Mouse (Mus musculus): ENCODE measurements around the gene Wdfy3. TPM values are rescaled to one million over a fixed set of nuclear protein-coding genes. Genes with fewer than 3 reads are reported as not detected.

Wdfy3 gene
- polyA plus RNA-seq, 1 experiment from 2014 or later: 15.3 TPM

DNA sequence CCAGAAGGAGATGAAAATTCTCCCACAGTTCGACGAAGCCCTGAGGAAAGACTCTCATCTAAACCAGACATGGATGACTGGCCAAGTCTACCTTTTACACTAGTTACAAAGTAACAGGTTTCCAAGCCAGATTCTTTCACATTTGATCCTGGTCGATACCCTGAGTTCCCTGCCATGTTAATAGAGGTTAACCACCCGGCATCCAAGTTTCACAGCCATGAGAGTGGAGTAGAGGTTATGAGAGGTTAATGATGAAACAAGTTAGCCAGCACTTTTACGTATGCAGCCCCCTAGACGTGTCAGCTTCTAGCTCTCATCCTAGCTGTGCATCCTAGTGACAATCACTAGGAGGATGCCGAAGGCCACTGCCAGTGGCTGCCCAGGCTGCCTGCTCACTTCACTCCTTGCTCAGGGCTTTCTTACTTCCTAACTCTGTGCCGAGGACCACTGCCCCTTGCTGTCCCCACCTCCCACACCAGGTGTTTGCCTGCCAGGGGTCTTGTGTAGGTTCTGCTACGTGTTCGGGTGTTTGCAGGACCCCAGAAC, 210.8 kb downstream of the Wdfy3 start:
- WGBS: 89% methylated on average over 10 of the region's 10 CpGs

DNA sequence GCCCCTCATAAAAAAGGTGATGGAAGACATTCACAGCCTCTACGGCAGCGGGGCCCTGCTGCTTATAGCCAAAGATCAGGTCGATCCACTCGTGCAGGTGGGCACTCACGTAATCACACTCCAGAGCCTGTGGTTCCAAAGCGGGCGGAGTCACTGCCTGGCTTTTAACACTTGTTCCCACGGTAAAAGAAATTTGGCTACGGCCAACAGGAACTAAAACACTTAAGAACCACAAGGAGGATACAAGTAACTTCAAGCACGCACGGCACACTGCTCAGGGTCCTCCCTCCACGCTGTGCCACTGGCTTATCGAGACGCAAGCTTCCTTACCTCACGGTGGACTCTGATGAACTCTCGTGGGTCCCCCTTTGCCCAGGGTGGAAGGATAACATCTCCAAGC, 214.2 kb downstream of the Wdfy3 start:
- H3K36me3 ChIP-seq (ENCODE audit: control insufficient read depth, insufficient read depth, low read length): peaks cover 88% of the 10 kb centered on the region
- ATAC-seq (no peak), DNase-seq (ENCODE audit: low spot score) (no peak)
- no peak overlapping the region for H3K4me2 ChIP-seq (ENCODE audit: low read length)
- H3K27me3 ChIP-seq (replicated peaks; ENCODE audit: control insufficient read depth, insufficient read depth, low read length): no peaks in the 10 kb centered on the region
- WGBS: 97% methylated on average over 16 of the region's 16 CpGs
- no peak overlapping the region for H3K9ac ChIP-seq (ENCODE audit: low read length)
- H3K4me1 ChIP-seq (ENCODE audit: control insufficient read depth, insufficient read depth, low read length): no peaks in the 10 kb centered on the region
- H3K27ac ChIP-seq (ENCODE audit: low read depth, low read length): no peak overlapping the region
- no peak overlapping the region for H3K4me3 ChIP-seq (ENCODE audit: low read depth, low read length)
- no peaks in the 10 kb centered on the region for H3K9me3 ChIP-seq (replicated peaks; ENCODE audit: control insufficient read depth, low read length)

More for the DNA sequence above, 210.8 kb downstream of the Wdfy3 start:
- ATAC-seq (no peak), DNase-seq (ENCODE audit: low spot score) (no peak)
- H3K4me1 ChIP-seq (ENCODE audit: control insufficient read depth, insufficient read depth, low read length): no peaks in the 10 kb centered on the region
- no peak overlapping the region for H3K9ac ChIP-seq (ENCODE audit: low read length)
- H3K27me3 ChIP-seq (replicated peaks; ENCODE audit: control insufficient read depth, insufficient read depth, low read length): no peaks in the 10 kb centered on the region
- no peak overlapping the region for H3K4me2 ChIP-seq (ENCODE audit: low read length)
- no peaks in the 10 kb centered on the region for H3K9me3 ChIP-seq (replicated peaks; ENCODE audit: control insufficient read depth, low read length)
- no peak overlapping the region for H3K27ac ChIP-seq (ENCODE audit: low read depth, low read length)
- H3K4me3 ChIP-seq (ENCODE audit: low read depth, low read length): no peak overlapping the region
- H3K36me3 ChIP-seq (ENCODE audit: control insufficient read depth, insufficient read depth, low read length): peaks cover 87% of the 10 kb centered on the region

DNA sequence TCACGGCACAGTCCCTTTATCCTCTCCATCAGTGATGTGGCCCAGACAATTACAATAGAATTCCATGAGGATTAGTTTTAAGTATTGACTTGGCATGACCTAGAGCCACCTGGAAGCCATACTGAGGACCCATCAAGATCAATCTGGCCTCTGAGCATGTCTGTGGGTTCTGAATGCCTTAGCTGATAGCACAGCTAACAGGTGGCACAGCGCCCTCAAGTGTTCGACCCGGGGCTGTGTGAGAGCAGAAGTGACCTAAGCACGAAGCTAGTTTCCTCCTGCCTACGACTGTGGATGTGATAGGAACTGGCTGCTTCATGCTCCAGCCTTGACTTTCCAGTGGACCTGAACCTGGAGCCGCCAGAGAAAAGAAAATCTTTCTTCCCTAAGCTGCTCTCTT, 215.1 kb downstream of the Wdfy3 start:
- no peaks in the 10 kb centered on the region for H3K4me1 ChIP-seq (ENCODE audit: control insufficient read depth, insufficient read depth, low read length)
- no peak overlapping the region for H3K4me3 ChIP-seq (ENCODE audit: low read depth, low read length)
- 87% methylated on average over 7 of the region's 7 CpGs for WGBS
- no peak for ATAC-seq
- no peak overlapping the region for H3K9ac ChIP-seq (ENCODE audit: low read length)
- no peaks in the 10 kb centered on the region for H3K9me3 ChIP-seq (replicated peaks; ENCODE audit: control insufficient read depth, low read length)
- peaks cover 92% of the 10 kb centered on the region for H3K36me3 ChIP-seq (ENCODE audit: control insufficient read depth, insufficient read depth, low read length)
- no peak overlapping the region for H3K4me2 ChIP-seq (ENCODE audit: low read length)
- no peaks in the 10 kb centered on the region for H3K27me3 ChIP-seq (replicated peaks; ENCODE audit: control insufficient read depth, insufficient read depth, low read length)
- no peak for DNase-seq (ENCODE audit: low spot score)
- H3K27ac ChIP-seq (ENCODE audit: low read depth, low read length): no peak overlapping the region

DNA sequence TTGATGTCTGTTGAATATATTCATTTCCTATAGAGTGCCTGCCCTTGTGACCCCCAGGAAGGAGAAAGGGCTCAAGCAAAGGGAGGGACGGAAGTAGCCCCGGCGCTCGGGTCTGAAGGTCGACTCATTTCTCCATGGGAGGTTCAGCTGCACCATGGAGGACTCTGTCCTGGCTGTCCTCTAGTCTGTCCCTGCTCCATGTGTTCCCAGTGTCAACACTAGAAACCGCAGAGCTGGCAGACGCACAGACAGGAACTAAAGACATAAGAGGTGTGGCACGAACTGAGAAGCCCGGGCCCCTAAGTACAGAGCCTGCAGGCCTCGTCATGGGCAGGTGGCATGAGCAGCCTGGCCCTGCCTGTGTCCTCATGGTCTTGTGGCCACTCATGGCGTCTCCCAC, 215.6 kb downstream of the Wdfy3 start:
- DNase-seq (ENCODE audit: low spot score) (no peak), ATAC-seq (no peak)
- peaks cover 92% of the 10 kb centered on the region for H3K36me3 ChIP-seq (ENCODE audit: control insufficient read depth, insufficient read depth, low read length)
- no peak overlapping the region for H3K4me3 ChIP-seq (ENCODE audit: low read depth, low read length)
- H3K27me3 ChIP-seq (replicated peaks; ENCODE audit: control insufficient read depth, insufficient read depth, low read length): no peaks in the 10 kb centered on the region
- 94% methylated on average over 11 of the region's 11 CpGs for WGBS
- no peak overlapping the region for H3K9ac ChIP-seq (ENCODE audit: low read length)
- no peak overlapping the region for H3K27ac ChIP-seq (ENCODE audit: low read depth, low read length)
- H3K4me2 ChIP-seq (ENCODE audit: low read length): no peak overlapping the region
- no peaks in the 10 kb centered on the region for H3K4me1 ChIP-seq (ENCODE audit: control insufficient read depth, insufficient read depth, low read length)
- no peaks in the 10 kb centered on the region for H3K9me3 ChIP-seq (replicated peaks; ENCODE audit: control insufficient read depth, low read length)

DNA sequence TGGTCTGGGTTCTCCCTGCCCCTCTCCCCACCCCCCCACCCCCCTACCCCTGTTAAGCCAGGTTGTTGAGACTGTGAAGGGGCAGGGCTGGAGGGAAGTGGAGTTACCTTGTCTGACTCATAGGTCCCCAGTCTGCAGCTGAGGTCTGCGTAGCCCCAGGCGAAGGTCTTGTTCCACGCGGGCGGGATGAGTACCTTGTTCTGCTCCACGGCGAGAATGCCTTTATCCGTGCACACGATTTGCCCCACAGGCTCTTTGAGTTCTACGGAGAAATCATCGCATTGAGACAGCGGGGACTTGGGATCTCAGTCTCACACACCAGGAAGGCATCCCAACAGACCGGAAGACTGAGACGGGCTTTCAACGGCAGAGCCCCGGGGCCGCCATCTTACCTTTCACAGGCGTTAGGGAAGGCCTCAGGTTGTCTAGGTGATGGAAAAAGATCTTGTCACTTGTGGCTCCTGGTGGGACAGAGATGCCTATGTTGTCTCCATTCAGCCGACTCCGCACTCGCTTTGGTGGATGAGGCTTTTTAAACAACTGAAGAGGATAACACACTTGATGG, 217.5 kb downstream of the Wdfy3 start:
- H3K9me3 ChIP-seq (replicated peaks; ENCODE audit: control insufficient read depth, low read length): no peaks in the 10 kb centered on the region
- no peak overlapping the region for H3K9ac ChIP-seq (ENCODE audit: low read length)
- H3K27ac ChIP-seq (ENCODE audit: low read depth, low read length): no peak overlapping the region
- WGBS: 95% methylated on average over 21 of the region's 21 CpGs
- no peaks in the 10 kb centered on the region for H3K27me3 ChIP-seq (replicated peaks; ENCODE audit: control insufficient read depth, insufficient read depth, low read length)
- DNase-seq (ENCODE audit: low spot score) (no peak), ATAC-seq (no peak)
- no peak overlapping the region for H3K4me2 ChIP-seq (ENCODE audit: low read length)
- no peaks in the 10 kb centered on the region for H3K4me1 ChIP-seq (ENCODE audit: control insufficient read depth, insufficient read depth, low read length)
- H3K4me3 ChIP-seq (ENCODE audit: low read depth, low read length): no peak overlapping the region
- peaks cover 93% of the 10 kb centered on the region for H3K36me3 ChIP-seq (ENCODE audit: control insufficient read depth, insufficient read depth, low read length)

DNA sequence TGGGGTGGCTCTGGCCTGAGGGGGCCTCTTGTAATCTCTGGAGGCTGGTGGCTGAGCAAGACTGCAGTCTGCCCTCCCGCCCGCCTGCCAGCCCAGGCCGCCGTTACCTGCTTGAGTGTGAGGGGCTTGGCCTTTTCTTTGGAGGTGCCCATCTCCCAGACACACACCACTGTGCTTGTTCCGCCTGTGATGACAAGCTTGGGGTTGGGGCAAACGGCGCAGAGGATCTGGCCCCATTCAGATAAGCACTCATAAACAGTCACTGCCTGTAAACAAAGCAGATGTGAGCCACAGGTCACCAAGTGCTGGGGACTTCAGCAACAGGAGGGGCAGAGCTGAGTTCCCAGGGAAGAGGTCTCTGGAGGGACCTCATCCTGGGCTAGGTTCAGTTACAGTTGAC, 218.6 kb downstream of the Wdfy3 start:
- no peak for ATAC-seq
- Histone ChIP-seq H3K36me3 (ENCODE audit: control insufficient read depth, insufficient read depth, low read length) (peaks cover 99% of the 10 kb centered on the region), H3K27ac (ENCODE audit: low read depth, low read length) (no peak overlapping the region), H3K4me1 (ENCODE audit: control insufficient read depth, insufficient read depth, low read length) (no peaks in the 10 kb centered on the region), H3K27me3 (replicated peaks; ENCODE audit: control insufficient read depth, insufficient read depth, low read length) (no peaks in the 10 kb centered on the region), H3K9me3 (replicated peaks; ENCODE audit: control insufficient read depth, low read length) (no peaks in the 10 kb centered on the region), H3K9ac (ENCODE audit: low read length) (no peak overlapping the region), H3K4me2 (ENCODE audit: low read length) (no peak overlapping the region), H3K4me3 (ENCODE audit: low read depth, low read length) (no peak overlapping the region)
- DNase-seq (ENCODE audit: low spot score): no peak
- WGBS: 94% methylated on average over 7 of the region's 7 CpGs

DNA sequence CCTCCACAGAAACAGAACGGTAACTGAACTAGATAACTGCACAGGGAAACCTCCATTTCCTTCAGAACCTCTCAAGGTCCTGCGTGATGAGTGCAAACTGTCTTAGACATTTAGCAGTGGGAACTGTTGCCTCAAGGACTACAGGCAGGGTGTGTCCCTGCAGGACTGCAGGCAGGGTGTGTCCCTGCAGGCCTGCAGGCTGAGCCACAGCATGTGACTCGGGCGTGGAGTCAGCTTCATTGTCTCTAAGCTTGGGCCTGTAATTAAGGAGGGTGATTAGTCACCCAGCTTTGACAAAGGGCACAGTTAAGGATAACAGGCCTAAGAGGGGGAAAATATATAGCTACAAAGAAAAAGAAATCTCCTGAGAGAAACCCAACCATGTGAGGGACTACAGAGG, 222.0 kb downstream of the Wdfy3 start:
- Histone ChIP-seq H3K27ac (ENCODE audit: low read depth, low read length) (no peak overlapping the region), H3K4me2 (ENCODE audit: low read length) (no peak overlapping the region), H3K9me3 (replicated peaks; ENCODE audit: control insufficient read depth, low read length) (no peaks in the 10 kb centered on the region), H3K9ac (ENCODE audit: low read length) (no peak overlapping the region), H3K27me3 (replicated peaks; ENCODE audit: control insufficient read depth, insufficient read depth, low read length) (no peaks in the 10 kb centered on the region), H3K4me1 (ENCODE audit: control insufficient read depth, insufficient read depth, low read length) (no peaks in the 10 kb centered on the region), H3K4me3 (ENCODE audit: low read depth, low read length) (no peak overlapping the region), H3K36me3 (ENCODE audit: control insufficient read depth, insufficient read depth, low read length) (peaks cover 99% of the 10 kb centered on the region)
- no peak for ATAC-seq
- no peak for DNase-seq (ENCODE audit: low spot score)
- WGBS: 62% methylated on average over 4 of the region's 4 CpGs

DNA sequence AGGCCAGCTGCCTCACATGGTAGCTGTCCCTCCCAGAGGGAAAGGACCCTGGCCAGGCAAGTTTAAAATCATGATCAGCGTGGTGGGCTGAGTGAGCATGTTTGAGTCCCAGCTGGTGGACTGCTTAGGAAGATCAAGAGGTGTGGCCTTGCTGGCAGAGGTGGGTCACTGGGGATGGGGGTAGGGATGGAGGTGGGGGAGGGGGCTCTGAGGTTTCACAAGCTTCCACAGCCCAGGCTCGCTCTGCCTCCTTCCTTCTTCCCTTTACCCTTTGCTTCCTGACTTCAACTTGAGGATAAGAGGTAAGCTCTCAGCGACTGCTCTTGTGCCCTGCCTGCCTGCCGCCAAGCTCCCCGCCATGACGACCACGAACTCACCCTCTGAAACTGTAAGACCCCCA, 222.4 kb downstream of the Wdfy3 start:
- WGBS: 86% methylated on average over 7 of the region's 7 CpGs

DNA sequence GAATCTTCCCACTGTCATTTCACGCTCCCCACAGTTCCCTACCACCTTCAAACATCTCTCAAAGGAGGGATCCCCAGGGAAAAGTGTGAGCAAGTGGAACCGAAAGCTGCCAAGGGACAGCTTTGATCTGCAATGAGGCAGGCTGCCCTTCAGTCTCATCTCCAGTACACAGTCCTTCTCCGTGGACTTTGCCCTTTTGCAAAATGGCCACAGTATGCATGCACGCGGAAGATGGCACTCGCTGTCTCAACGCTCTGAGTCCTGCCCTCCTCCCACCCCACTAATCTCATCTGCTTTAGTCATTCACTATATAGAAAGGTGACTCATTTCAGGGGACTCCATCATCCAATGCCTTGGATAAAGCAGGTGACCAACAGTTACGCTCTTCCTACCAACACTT, 223.8 kb downstream of the Wdfy3 start:
- 94% methylated on average over 8 of the region's 8 CpGs for WGBS
- Histone ChIP-seq H3K36me3 (ENCODE audit: control insufficient read depth, insufficient read depth, low read length) (peaks cover 99% of the 10 kb centered on the region), H3K4me3 (ENCODE audit: low read depth, low read length) (no peak overlapping the region), H3K4me1 (ENCODE audit: control insufficient read depth, insufficient read depth, low read length) (no peaks in the 10 kb centered on the region), H3K9ac (ENCODE audit: low read length) (no peak overlapping the region), H3K27me3 (replicated peaks; ENCODE audit: control insufficient read depth, insufficient read depth, low read length) (no peaks in the 10 kb centered on the region), H3K27ac (ENCODE audit: low read depth, low read length) (no peak overlapping the region), H3K4me2 (ENCODE audit: low read length) (no peak overlapping the region), H3K9me3 (replicated peaks; ENCODE audit: control insufficient read depth, low read length) (no peaks in the 10 kb centered on the region)
- no peak for DNase-seq (ENCODE audit: low spot score)
- ATAC-seq: no peak

More for the DNA sequence above, 222.4 kb downstream of the Wdfy3 start:
- H3K27me3 ChIP-seq (replicated peaks; ENCODE audit: control insufficient read depth, insufficient read depth, low read length): no peaks in the 10 kb centered on the region
- no peaks in the 10 kb centered on the region for H3K9me3 ChIP-seq (replicated peaks; ENCODE audit: control insufficient read depth, low read length)
- H3K4me2 ChIP-seq (ENCODE audit: low read length): no peak overlapping the region
- no peak overlapping the region for H3K4me3 ChIP-seq (ENCODE audit: low read depth, low read length)
- peaks cover 99% of the 10 kb centered on the region for H3K36me3 ChIP-seq (ENCODE audit: control insufficient read depth, insufficient read depth, low read length)
- ATAC-seq (no peak), DNase-seq (ENCODE audit: low spot score) (no peak)
- H3K4me1 ChIP-seq (ENCODE audit: control insufficient read depth, insufficient read depth, low read length): no peaks in the 10 kb centered on the region
- no peak overlapping the region for H3K27ac ChIP-seq (ENCODE audit: low read depth, low read length)
- no peak overlapping the region for H3K9ac ChIP-seq (ENCODE audit: low read length)
